Mouse (Mus musculus) stomach, embryonic 14.5 days (tissue): Measurements from ENCODE around the gene Ttc21b. TPM values are rescaled to one million over a fixed set of nuclear protein-coding genes. Genes with fewer than 3 reads are reported as not detected.

Experiments
- ATAC-seq: fragments of 200-750 bp; cut with Nextera tagmentation; 2 replicates; pipeline ENCODE4 v1.8.0; 2017; ENCODE audit warnings: low read depth, moderate TSS enrichment; ENCODE audit not compliant: insufficient number of reproducible peaks, insufficient read depth, low FRiP score
- H3K27ac ChIP-seq: fragments of 300-500 bp; sonication (generic); 2 replicates; pipeline ENCODE4 v1.5.1; 2014; ENCODE audit warnings: mild to moderate bottlenecking, low read length, moderate library complexity, mixed read lengths
- H3K27me3 ChIP-seq: fragments of 300-500 bp; sonication (generic); 2 replicates; pipeline ENCODE4 v1.6.1; 2014; ENCODE audit warnings: low read length, control low read depth, mixed read lengths; ENCODE audit not compliant: control insufficient read depth, insufficient read depth
- H3K36me3 ChIP-seq: fragments of 300-500 bp; sonication (generic); 2 replicates; pipeline ENCODE4 v1.6.1; 2014; ENCODE audit warnings: mild to moderate bottlenecking, control low read depth, low read length, moderate library complexity, mixed read lengths; ENCODE audit not compliant: control insufficient read depth, insufficient read depth
- H3K4me1 ChIP-seq: fragments of 300-500 bp; sonication (generic); 2 replicates; pipeline ENCODE4 v1.6.1; 2014; ENCODE audit warnings: low read length, control low read depth, mixed read lengths; ENCODE audit not compliant: control insufficient read depth, insufficient read depth
- H3K4me2 ChIP-seq: fragments of 300-500 bp; sonication (generic); replicated peaks from 2 replicates; pipeline ENCODE4 v1.6.1; 2014; ENCODE audit warnings: low read depth, low read length, control low read depth
- H3K4me3 ChIP-seq: fragments of 300-500 bp; sonication (generic); 2 replicates; pipeline ENCODE4 v1.5.1; 2014; ENCODE audit warnings: low read depth, low read length, control low read depth
- H3K9ac ChIP-seq: fragments of 300-500 bp; sonication (generic); replicated peaks from 2 replicates; pipeline ENCODE4 v1.6.1; 2014; ENCODE audit warnings: low read depth, mild to moderate bottlenecking, control low read depth, low read length, moderate library complexity, mixed read lengths
- H3K9me3 ChIP-seq: fragments of 300-500 bp; sonication (generic); 2 replicates; pipeline ENCODE4 v1.6.1; 2016; ENCODE audit warnings: low read depth, low read length, control low read depth; ENCODE audit not compliant: control insufficient read depth
- WGBS: fragments of 180-500 bp; shearing (Covaris S2); extraction: QIAGEN DNeasy Blood & Tissue Kit; methylation state at CpG from one replicate; pipeline ENCODE4 v1.1.7; 2014; 5-methylcytosine and 5-hydroxymethylcytosine counted together
- polyA plus RNA-seq: library from polyadenylated mRNA; unstranded; fragments of >200 nt; fragmentation: Nextera tagmentation; extraction: Ambion mirVana; gene quantifications from 2 replicates; pipeline ENCODE4 v1.2.1, GENCODE M21; 2014

The Ttc21b gene
- polyA plus RNA-seq, 1 experiment from 2014 or later, result 16.5 TPM

DNA sequence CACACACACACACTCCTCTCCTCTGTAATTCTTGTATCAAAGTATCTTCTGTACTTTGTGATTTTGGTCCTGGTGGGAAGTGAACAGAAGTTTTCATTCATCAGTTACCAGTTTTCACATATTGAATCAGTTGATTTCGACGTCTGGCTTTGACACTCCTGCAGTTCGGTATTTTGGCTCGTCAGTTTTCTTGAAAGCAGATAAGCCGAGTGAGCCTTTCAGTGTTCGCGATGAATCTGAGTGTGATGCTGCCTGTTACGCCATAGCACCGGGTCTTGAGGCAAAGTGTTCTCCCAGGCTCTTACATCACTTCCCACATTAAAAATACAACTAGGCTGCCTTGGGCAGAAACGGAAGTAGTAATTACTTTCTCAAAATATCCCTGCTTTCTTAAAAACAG is 76.6 kb downstream of the Ttc21b start:
- Histone ChIP-seq H3K9me3 (no peaks in the 10 kb centered on the region), H3K27me3 (no peaks in the 10 kb centered on the region), H3K36me3 (no peaks in the 10 kb centered on the region), H3K4me2 (no peak overlapping the region), H3K9ac (no peak overlapping the region), H3K27ac (no peak overlapping the region), H3K4me1 (no peaks in the 10 kb centered on the region), H3K4me3 (no peak overlapping the region)
- WGBS, result 51% methylated on average over 10 of the region's 10 CpGs
- no peak for ATAC-seq

DNA sequence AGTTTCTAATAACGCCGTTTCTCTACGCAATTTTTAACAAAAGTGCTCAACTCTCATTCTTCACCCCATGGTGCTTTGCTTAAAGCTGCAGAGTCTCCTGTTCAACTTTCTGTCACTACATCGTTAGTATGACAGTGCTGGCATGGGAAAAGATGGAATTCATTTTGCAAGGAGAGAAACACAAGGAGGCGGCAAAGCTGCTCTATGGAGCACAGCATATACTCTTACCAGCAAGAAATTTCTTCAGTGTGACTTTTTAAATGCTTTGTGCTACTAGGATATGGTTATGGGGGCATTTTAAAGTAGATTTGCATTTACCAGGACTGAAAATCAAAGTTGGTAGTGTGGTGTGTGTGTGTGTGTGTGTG is 77.6 kb downstream of the Ttc21b start:
- no peaks in the 10 kb centered on the region for H3K36me3 ChIP-seq
- no peak overlapping the region for H3K4me2 ChIP-seq
- H3K4me3 ChIP-seq, result no peak overlapping the region
- H3K9me3 ChIP-seq, result no peaks in the 10 kb centered on the region
- 77% methylated on average over 5 of the region's 5 CpGs for WGBS
- no peaks in the 10 kb centered on the region for H3K4me1 ChIP-seq
- no peak overlapping the region for H3K27ac ChIP-seq
- ATAC-seq, result no peak
- H3K27me3 ChIP-seq, result no peaks in the 10 kb centered on the region
- H3K9ac ChIP-seq, result no peak overlapping the region

DNA sequence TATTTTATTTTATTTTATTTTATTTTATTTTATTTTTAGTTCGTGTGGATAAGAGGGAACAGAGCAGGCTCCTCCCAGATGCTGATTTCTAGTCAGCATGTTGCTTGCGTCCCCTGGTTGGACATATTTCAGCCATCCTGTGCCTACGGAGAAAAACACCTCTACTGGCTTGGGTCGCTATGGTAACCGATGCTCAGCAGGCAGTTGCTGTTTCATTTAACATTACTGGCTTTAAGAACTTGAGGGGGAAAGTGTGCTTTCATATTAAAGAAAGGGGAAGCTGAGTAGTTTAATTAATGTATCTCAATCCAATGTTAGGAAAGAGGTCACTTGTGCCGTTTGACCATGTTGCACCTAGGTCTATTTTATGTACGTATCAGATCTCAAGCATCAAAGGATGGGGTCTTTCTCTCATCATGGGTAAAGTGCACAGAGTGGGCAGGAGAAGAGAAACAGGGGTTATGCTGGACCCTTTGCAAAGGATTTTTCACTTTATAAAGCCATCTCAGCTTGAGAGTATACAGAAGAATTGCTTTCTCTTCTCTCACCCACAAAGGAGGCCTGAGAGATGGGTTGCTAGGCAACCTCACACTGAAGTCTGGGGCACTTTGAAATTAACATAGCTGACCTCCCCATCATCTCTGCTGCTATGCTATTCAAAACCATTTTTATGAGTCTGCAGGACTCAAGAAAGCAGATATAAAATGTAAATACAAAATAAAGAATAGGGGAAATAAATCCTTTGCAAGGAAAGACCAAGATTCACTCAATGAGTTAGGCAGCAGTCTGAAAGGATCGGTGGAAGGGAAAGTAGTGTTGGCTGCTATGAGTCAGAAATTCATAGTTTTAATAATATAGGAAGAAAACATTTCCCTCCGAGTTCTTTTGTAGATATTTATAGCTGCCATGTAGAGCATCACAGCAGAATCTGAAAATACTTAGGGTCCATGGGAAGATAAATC is 78.2 kb downstream of the Ttc21b start:
- Histone ChIP-seq H3K9ac (no peak overlapping the region), H3K36me3 (no peaks in the 10 kb centered on the region), H3K27ac (no peak overlapping the region), H3K9me3 (no peaks in the 10 kb centered on the region), H3K4me3 (no peak overlapping the region), H3K4me2 (no peak overlapping the region), H3K27me3 (no peaks in the 10 kb centered on the region), H3K4me1 (no peaks in the 10 kb centered on the region)
- ATAC-seq, result no peak
- WGBS, result 69% methylated on average over 9 of the region's 9 CpGs

DNA sequence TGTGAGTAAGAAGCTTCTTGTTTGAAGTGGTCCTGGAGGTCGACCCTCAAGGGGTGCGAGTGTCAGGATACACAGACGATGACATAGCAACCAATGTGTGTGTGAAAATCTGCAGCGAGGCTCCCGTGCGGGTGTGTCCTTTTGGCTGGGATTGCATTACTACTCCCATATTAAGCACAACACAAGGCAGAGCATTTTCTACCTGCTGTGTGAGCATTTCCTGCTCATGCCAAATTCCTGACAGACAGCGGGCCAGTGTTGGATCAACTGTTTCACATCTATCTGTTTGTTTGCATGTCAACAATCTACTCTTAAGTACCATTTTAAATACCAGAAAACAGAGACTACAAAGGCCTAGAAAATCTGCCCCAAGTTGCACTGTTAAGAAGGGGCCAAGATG is 79.4 kb downstream of the Ttc21b start:
- Histone ChIP-seq H3K4me2 (no peak overlapping the region), H3K27me3 (no peaks in the 10 kb centered on the region), H3K27ac (no peak overlapping the region), H3K9me3 (no peaks in the 10 kb centered on the region), H3K9ac (no peak overlapping the region), H3K4me1 (no peaks in the 10 kb centered on the region), H3K4me3 (no peak overlapping the region), H3K36me3 (no peaks in the 10 kb centered on the region)
- ATAC-seq, result no peak
- 90% methylated on average over 7 of the region's 7 CpGs for WGBS

DNA sequence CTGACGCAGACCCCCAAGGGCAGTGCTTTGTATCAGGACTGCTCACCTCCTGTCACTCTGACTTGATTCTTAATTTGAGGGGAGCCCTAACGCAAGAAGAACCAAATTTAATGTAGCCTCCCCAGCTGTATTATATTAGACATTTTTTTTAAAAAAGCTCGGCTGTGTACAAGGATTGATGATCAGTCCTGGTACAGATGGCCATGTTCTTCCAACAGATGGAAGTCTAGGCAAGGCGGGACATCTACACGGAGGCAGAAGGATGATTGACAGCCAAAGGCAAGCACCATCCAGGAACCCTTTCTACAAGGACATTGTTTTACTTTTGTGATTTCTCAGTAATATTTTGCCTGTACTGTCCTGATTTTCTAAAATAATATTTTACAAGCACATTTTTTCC is 83.3 kb downstream of the Ttc21b start:
- Histone ChIP-seq H3K4me3 (no peak overlapping the region), H3K36me3 (no peaks in the 10 kb centered on the region), H3K4me1 (no peaks in the 10 kb centered on the region), H3K9me3 (no peaks in the 10 kb centered on the region), H3K27me3 (no peaks in the 10 kb centered on the region), H3K4me2 (no peak overlapping the region), H3K9ac (no peak overlapping the region), H3K27ac (no peak overlapping the region)
- ATAC-seq, result no peak
- 64% methylated on average over 5 of the region's 5 CpGs for WGBS

DNA sequence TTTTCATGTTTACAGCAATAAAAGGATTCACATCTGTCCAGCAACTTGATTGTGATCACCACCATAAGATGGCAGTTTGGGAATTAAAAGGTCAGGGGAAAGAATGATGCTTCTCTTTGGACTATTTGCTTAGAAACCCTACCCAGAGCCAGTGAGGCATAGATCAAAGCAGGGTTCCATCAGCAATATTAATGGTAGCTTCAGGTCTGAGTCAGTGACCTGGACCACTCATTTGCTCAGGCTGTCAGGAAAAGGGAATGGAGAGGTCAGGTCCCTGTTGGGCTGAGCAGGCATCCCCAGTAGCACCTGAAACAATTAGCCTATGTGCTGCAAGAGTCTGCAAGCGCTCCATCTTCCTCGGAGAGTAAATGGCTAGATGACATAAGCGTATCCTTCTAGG is 84.8 kb downstream of the Ttc21b start:
- Histone ChIP-seq H3K9me3 (no peaks in the 10 kb centered on the region), H3K4me2 (no peak overlapping the region), H3K9ac (no peak overlapping the region), H3K4me1 (no peaks in the 10 kb centered on the region), H3K27ac (no peak overlapping the region), H3K36me3 (no peaks in the 10 kb centered on the region), H3K4me3 (no peak overlapping the region), H3K27me3 (no peaks in the 10 kb centered on the region)
- no peak for ATAC-seq
- WGBS, result 68% methylated on average over 3 of the region's 3 CpGs

DNA sequence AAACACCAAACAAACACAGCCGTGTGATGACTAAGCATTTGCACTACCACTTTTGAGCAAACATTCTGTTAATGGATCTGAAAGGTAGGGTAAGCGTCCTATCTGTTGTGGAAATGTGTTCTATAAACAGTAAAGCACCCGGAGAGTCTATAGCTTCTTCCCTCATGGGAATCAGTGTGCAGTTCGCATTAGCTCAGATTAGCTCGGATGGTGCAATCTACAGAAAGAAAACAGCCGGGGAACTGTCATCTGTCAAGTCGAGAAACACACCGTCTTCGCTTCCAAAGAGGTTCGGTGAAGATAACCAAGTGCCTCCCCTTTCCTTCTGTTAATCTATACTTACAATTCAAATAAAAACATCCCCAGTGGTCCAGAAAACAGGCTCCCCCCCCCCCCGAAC is 85.7 kb downstream of the Ttc21b start:
- Histone ChIP-seq H3K9me3 (no peaks in the 10 kb centered on the region), H3K27me3 (no peaks in the 10 kb centered on the region), H3K27ac (no peak overlapping the region), H3K4me1 (no peaks in the 10 kb centered on the region), H3K4me3 (no peak overlapping the region), H3K36me3 (no peaks in the 10 kb centered on the region), H3K9ac (no peak overlapping the region), H3K4me2 (no peak overlapping the region)
- ATAC-seq, result no peak
- WGBS, result 40% methylated on average over 11 of the region's 11 CpGs

DNA sequence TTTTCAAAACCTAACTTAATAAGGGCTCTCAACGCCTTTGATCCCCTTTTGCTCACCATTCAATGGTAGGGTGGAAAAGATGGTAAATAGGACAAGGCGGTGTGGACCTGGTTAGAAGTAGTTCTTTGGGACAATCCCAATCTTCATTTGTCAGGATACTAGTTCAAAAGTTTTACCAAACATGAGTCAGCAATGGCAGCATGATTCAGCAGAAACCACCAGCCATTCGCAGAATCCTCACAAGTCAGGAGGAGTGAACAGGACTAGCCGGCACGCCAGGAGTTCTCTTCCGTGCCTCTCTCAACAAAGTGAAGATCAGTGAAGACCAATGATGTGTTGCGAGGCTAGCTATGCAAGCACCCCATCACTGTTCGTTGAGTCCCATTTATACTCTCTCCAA is 91.4 kb downstream of the Ttc21b start:
- H3K9me3 ChIP-seq, result no peaks in the 10 kb centered on the region
- H3K27ac ChIP-seq, result no peak overlapping the region
- H3K4me1 ChIP-seq, result no peaks in the 10 kb centered on the region
- H3K9ac ChIP-seq, result no peak overlapping the region
- no peaks in the 10 kb centered on the region for H3K36me3 ChIP-seq
- H3K4me2 ChIP-seq, result no peak overlapping the region
- no peak overlapping the region for H3K4me3 ChIP-seq
- 92% methylated on average over 8 of the region's 8 CpGs for WGBS
- ATAC-seq, result no peak
- H3K27me3 ChIP-seq, result no peaks in the 10 kb centered on the region
